8 mouse cellular contexts compared by ENCODE assay signal in genomic region chr7:99562478-99562877, GRCm38 (mm10). TPM values are rescaled to one million over a fixed set of nuclear protein-coding genes. Genes with fewer than 3 reads are reported as not detected.
DNase-seq lines count a peak whose midpoint lies in the region; ATAC-seq lines count a peak whose summit lies in the region.

No protein-coding gene starts in this region.

- no peak overlapping the region for H3K4me3 ChIP-seq in forebrain, embryonic 14.5 days (ENCODE audit: low read depth, low read length)
- no peak overlapping the region for H3K4me3 ChIP-seq in forebrain, embryonic 11.5 days (ENCODE audit: low read depth, low read length)
- H3K4me3 ChIP-seq in midbrain, embryonic 14.5 days (replicated peaks; ENCODE audit: low read depth, low read length) = no peak overlapping the region
- H3K4me3 ChIP-seq in midbrain, embryonic 15.5 days = no peak overlapping the region

- ATAC-seq in forebrain, embryonic 14.5 days = no peak
- no peak for ATAC-seq in forebrain, embryonic 11.5 days (replicated peaks; ENCODE audit: low FRiP score)
- ATAC-seq in midbrain, embryonic 14.5 days (ENCODE audit: low FRiP score, low TSS enrichment) = no peak
- no peak for ATAC-seq in midbrain, embryonic 15.5 days (replicated peaks)
- no peak for ATAC-seq in monocyte, adult 5-6 weeks (replicated peaks; ENCODE audit: insufficient number of reproducible peaks, low FRiP score, low TSS enrichment, poor library complexity, severe bottlenecking)

- no peak overlapping the region for H3K9ac ChIP-seq in forebrain, embryonic 14.5 days (ENCODE audit: low read length)
- H3K9ac ChIP-seq in forebrain, embryonic 11.5 days (ENCODE audit: low read length) = no peak overlapping the region
- no peak overlapping the region for H3K9ac ChIP-seq in midbrain, embryonic 14.5 days (replicated peaks; ENCODE audit: low read length)
- no peak overlapping the region for H3K9ac ChIP-seq in midbrain, embryonic 15.5 days

- 35% methylated on average over 5 of the region's 5 CpGs for WGBS in forebrain, embryonic 14.5 days
- WGBS in forebrain, embryonic 11.5 days = 36% methylated on average over 5 of the region's 5 CpGs
- 42% methylated on average over 5 of the region's 5 CpGs for WGBS in midbrain, embryonic 14.5 days
- WGBS in midbrain, embryonic 15.5 days = 28% methylated on average over 5 of the region's 5 CpGs

- no peaks in the 10 kb centered on the region for H3K27me3 ChIP-seq in forebrain, embryonic 14.5 days (replicated peaks; ENCODE audit: control insufficient read depth, insufficient read depth, low read length)
- no peaks in the 10 kb centered on the region for H3K27me3 ChIP-seq in forebrain, embryonic 11.5 days (ENCODE audit: control insufficient read depth, insufficient read depth, low read length)
- H3K27me3 ChIP-seq in midbrain, embryonic 14.5 days (ENCODE audit: control insufficient read depth, insufficient read depth, low read length) = no peaks in the 10 kb centered on the region
- H3K27me3 ChIP-seq in midbrain, embryonic 15.5 days (replicated peaks) = no peaks in the 10 kb centered on the region

- DNase-seq in forebrain, embryonic 14.5 days (ENCODE audit: low spot score) = peak; percentile 62
- DNase-seq in forebrain, embryonic 11.5 days (ENCODE audit: low spot score) = no peak
- peak; percentile 51 for DNase-seq in midbrain, embryonic 14.5 days
- peak; percentile 72 for DNase-seq in kidney, postnatal 14 days
- peak; percentile 67 to 75 for DNase-seq in right cerebral cortex, adult 2 months (ENCODE audit: low spot score in 2 of 2)
- DNase-seq in liver = no peak

- no peaks in the 10 kb centered on the region for H3K36me3 ChIP-seq in forebrain, embryonic 14.5 days (ENCODE audit: control insufficient read depth, insufficient read depth, low read length)
- H3K36me3 ChIP-seq in forebrain, embryonic 11.5 days (ENCODE audit: control insufficient read depth, insufficient read depth, low read length) = no peaks in the 10 kb centered on the region
- no peaks in the 10 kb centered on the region for H3K36me3 ChIP-seq in midbrain, embryonic 14.5 days (ENCODE audit: control insufficient read depth, insufficient read depth, low read length)
- H3K36me3 ChIP-seq in midbrain, embryonic 15.5 days (replicated peaks) = no peaks in the 10 kb centered on the region

- H3K4me1 ChIP-seq in forebrain, embryonic 14.5 days (ENCODE audit: control insufficient read depth, insufficient read depth, low read length) = peaks cover 22% of the 10 kb centered on the region
- peaks cover 7% of the 10 kb centered on the region; the same call in 1 of the 2 replicates for H3K4me1 ChIP-seq in forebrain, embryonic 11.5 days (replicated peaks; ENCODE audit: control insufficient read depth, insufficient read depth, low read length)
- H3K4me1 ChIP-seq in midbrain, embryonic 14.5 days (ENCODE audit: control insufficient read depth, insufficient read depth, low read length) = peaks cover 36% of the 10 kb centered on the region
- H3K4me1 ChIP-seq in midbrain, embryonic 15.5 days = peaks cover 47% of the 10 kb centered on the region

- no peak overlapping the region for H3K27ac ChIP-seq in forebrain, embryonic 14.5 days (ENCODE audit: low read depth, low read length)
- no peak overlapping the region for H3K27ac ChIP-seq in forebrain, embryonic 11.5 days (ENCODE audit: low read depth, low read length)
- H3K27ac ChIP-seq in midbrain, embryonic 14.5 days (replicated peaks; ENCODE audit: low read depth, low read length) = no peak overlapping the region
- no peak overlapping the region for H3K27ac ChIP-seq in midbrain, embryonic 15.5 days

- no peaks in the 10 kb centered on the region for H3K9me3 ChIP-seq in forebrain, embryonic 14.5 days (replicated peaks; ENCODE audit: control insufficient read depth, low read length)
- no peaks in the 10 kb centered on the region for H3K9me3 ChIP-seq in forebrain, embryonic 11.5 days (ENCODE audit: control insufficient read depth, low read length)
- H3K9me3 ChIP-seq in midbrain, embryonic 14.5 days (ENCODE audit: control insufficient read depth, low read length) = no peaks in the 10 kb centered on the region
- H3K9me3 ChIP-seq in midbrain, embryonic 15.5 days = no peaks in the 10 kb centered on the region

- H3K4me2 ChIP-seq in forebrain, embryonic 14.5 days (ENCODE audit: low read length) = no peak overlapping the region
- no peak overlapping the region for H3K4me2 ChIP-seq in forebrain, embryonic 11.5 days (ENCODE audit: low read depth, low read length, severe bottlenecking)
- H3K4me2 ChIP-seq in midbrain, embryonic 14.5 days (ENCODE audit: low read length) = no peak overlapping the region
- no peak overlapping the region for H3K4me2 ChIP-seq in midbrain, embryonic 15.5 days

RNA-seq across cellular contexts. Expression of gene Arrb1, which starts 27.2 kb away (rescaled TPM):
- 6.0 and 6.5 TPM in 2 replicates for polyA plus RNA-seq in forebrain, embryonic 14.5 days (2014; fragmentation: Nextera tagmentation; extraction: Ambion mirVana)
- 4.0 and 4.2 TPM in 2 replicates for polyA plus RNA-seq in forebrain, embryonic 11.5 days (2014; fragmentation: Nextera tagmentation; extraction: Ambion mirVana)
- 10.3 and 13.3 TPM in 2 replicates for polyA plus RNA-seq in midbrain, embryonic 14.5 days (2014; fragmentation: Nextera tagmentation; extraction: Ambion mirVana)
- 20.1 and 20.3 TPM in 2 replicates for polyA plus RNA-seq in midbrain, embryonic 15.5 days (2015; fragmentation: Nextera tagmentation; extraction: Ambion mirVana)
- total RNA-seq in monocyte, adult 5-6 weeks (2017) = 70.1 to 101 TPM (median 79.0 TPM) in 3 replicates

Comparison
In these comparisons a context has a peak if more than half of its experiments do, and no peak if none do; other contexts are left out.
1. DNase-seq: peak in forebrain, embryonic 14.5 days (single experiment), midbrain, embryonic 14.5 days (single experiment), kidney, postnatal 14 days (single experiment) and right cerebral cortex, adult 2 months (2 of 2); none in forebrain, embryonic 11.5 days (single experiment) and liver (single experiment).